Mouse (Mus musculus) embryo, embryonic 9.5 days (tissue): ENCODE results near the gene AI413582.

Source experiments
- DNase-seq: peaks from one replicate; pipeline ENCODE4 v3.0.0-alpha.2; 2017; ENCODE audit errors: extremely low spot score

The AI413582 gene

DNA sequence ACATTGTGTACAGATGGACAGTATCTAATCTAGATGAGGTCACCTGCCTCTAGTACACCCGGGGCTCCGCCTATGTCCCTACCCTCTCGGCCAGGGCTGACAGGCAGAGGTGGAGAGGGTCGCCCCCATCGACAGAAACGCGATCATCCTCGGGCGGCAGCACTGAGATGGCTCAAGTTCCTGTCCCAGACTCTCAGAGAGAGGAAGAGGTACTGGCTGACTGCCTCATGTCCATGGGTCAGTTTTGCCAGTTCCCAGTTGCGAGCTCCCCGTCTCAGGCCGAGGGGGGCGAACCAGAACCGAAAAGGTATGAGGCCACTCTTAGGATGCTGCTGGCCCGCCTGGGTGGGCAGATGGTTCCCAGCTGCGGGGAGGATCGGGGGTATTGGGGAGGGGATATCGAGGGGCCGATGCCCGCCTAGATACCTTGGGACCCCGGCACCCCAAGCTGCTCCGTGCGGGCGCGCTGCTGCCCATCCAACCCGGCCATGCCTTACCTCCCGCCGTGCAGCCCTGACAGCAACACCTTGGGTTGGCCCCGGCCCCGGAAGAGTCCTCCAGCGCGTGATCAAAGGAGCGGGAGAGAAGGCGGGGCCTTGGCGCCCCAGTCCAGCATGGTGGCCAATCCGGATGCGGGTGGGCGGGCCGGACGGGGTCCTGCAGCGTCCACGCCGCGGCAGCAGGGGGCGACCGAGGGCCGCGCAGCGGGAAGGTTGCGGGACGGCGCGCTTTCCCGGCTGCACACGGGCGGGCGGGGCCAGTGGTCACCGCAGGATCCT is at the start of gene AI413582:
TSS of gene AI413582 (minus strand) at position 594 of the 779 bp plus-strand sequence.
- DNase-seq: peak; percentile 99

DNA sequence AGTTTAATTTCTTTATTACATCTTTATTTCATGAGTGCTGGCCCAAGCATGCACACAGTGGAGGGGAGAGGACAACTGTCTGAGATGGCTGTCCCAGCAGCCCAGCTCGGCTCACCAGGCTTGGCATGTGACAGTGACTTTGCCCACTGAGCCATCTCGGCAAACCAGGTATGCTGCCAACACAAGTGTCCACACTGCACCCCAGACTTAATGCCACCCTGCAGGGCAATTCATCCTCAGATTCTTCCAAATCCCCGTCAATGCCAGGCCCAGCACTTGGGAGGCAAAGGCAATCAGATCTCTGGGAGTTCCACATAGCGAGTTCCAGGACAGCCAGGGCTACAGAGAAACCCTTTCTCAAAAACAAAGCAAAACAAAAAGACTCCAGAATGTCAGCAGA is 47.5 kb upstream of the AI413582 start:
- no peak for DNase-seq

DNA sequence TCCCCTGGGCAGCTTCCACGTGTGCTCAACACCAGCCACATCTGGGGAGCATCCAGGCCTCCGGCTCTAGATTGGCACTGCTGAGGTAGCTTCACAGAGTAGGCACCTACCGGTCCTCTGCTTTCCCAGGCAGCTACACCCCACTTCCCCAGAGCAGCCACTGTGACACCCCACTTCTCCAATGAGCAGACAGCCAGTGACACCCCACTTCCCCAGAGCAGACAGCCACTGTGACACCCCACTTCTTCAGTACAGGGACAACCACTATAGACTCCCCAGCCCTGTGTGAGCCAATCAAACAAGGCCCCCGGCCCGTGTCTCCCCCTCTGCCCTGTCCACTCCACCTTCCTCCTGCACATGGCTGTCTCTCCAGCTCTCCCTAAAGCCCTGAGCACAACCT is 46.4 kb upstream of the AI413582 start:
- DNase-seq: no peak

DNA sequence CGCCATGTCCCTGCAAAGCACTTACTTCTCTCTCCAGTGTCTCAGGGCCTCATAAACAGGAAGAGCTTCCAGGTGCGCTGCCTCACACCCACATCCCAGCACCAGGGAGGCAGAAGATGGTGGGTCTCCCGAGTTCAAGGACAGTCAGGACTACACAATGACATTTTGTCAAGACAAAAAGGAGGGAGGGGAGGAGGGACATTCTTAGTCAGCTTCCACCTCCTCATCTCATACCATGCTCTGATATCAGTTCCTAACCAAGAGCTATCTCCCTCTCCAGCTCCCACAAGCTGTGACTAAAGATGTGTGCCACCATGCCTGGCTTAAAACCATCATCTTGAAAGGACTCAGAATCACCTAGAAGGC is 45.9 kb upstream of the AI413582 start:
- no peak for DNase-seq

DNA sequence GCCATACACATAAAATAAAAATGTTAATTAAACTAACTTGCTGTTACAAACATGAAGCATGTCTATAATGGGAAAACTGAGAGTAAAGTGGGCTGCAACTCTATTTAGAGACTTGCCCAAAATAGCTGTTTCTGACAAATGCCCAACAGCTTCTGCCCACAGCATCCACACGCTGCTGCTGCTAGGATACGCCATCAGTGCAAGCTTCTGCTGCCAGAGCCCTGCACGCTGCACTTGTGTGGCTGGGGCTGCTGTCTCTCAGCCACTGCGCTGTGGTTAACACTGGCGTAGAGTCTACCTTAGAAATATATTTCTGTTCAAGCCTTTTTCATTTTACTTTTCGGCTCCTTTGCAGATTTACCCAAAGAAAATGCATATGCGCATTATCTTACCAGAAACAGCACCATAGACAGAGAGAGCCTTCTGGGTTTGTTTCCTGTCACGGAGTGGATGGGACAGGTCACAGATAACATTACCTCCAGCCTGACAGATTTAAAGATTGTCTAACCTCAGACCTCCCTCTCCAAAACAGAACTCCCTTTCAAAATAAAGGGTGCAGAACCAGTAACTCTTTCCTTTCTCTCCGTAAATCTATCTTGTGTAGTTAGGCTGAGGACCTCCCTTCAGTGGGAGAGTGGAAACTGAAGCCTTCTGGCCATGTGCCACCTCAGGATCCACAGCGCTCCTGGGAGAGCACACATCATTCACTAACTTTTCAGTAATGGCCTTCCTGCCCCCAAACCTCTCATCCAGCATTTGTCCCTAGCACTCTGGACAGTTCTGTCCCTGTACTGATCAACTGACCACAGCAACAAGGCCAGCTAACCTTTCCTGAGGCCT is 45.3 kb upstream of the AI413582 start:
- DNase-seq: no peak

DNA sequence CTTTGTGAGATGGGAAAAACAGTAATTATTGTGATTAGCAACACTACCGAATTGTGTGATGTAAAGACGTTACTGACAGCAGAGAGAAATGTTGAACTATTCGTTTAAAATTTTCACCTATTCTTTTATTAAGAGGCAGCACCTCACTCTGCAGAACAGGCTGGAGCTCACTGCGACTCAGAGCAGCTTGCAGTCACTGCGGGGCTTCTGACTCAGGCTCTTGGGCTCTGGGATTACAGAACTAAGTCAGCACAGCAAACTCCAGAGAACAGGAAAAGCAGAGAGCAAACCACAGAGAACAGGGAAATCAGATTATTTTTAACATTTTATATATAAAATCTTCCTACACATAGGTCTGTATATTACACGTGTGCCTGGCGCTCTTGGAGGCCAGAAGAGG is 44.0 kb upstream of the AI413582 start:
- DNase-seq: no peak

DNA sequence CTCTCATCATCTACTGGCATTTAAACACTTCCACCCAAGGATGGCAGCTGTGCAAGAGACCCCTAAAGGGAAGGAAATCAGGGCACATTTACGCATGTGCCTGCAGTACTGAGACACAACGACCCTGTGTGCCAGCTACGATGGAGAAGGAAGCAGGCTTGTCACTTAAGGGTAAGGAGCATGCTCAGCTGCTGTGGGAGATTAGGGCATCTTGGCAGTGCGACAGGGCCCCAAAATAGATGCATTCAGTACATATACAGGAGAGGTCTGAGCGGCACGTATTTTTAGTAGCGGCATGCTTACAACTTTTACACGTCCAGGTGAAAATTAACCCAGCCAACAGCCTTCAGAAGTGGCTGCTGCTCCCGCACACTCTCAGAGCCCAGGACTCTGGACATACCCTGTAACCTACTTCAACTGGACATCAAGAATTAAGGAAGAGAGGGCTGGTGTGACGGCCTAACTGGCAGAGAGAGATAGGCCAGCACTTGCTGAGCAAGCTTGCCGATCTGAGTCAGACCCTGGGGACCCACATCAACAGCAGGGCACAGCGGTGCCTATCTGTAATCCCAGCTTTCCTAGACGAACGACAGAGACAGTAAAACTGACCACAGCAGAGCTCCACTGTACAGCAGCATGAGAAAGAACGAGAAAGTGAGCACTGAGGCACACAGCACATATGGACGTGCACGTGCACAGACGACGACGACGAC is 38.1 kb upstream of the AI413582 start:
- DNase-seq: no peak

DNA sequence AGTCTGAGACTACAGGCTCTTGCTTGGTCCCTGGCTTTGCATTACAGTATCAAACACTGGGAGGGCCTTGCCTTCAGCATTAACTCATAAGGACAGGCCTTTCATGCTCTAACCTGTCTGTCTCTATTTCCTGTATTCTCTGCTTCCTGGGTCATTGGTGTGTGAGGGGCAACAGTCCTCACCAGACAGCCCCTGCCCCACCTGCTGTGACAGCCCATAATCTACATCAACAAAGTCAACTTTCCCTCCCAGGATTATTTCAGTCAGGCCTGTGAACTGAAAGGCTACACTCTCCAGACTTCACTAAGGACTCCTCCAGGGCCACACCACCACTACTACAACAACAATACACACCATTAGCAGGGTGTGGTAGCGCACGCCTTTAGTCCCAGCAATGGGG is 37.5 kb upstream of the AI413582 start:
- no peak for DNase-seq

DNA sequence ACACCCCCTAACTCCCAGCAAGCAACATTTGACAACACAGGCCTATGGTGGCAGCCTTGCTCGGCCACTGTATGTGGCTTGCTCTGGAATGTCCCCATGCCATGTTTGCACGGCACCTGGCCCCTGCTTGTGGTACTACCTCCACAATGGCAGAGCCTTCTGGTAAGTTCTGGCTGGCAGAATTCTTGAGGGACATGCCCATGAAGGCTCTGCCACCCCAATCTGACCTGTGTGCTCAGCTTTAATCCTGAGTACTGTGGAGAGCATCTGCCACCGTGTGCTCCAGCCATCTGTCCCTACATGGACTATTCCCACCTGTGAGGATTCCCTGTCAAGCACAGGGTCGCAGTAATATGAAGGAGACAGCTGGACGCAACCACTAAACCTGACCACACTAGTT is 35.3 kb upstream of the AI413582 start:
- DNase-seq: no peak

DNA sequence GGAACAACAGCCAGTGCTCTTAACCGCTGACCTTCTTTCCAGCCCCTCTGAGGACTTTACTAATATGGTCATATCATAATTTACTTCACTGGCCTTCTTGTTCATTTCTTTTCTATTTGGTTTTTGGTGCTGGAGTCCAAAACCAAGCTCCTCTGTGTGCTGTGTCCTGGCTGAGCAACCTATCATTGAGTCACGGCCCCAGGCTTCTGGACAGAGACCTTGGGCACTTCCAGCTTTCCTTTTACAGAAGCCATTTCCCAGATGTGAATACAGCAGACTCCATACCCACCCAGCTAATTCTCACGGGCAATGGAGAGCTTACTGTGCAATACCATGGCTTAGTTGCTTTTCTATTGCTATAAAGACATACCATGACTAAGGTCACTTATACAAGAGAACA is 34.7 kb upstream of the AI413582 start:
- no peak for DNase-seq

DNA sequence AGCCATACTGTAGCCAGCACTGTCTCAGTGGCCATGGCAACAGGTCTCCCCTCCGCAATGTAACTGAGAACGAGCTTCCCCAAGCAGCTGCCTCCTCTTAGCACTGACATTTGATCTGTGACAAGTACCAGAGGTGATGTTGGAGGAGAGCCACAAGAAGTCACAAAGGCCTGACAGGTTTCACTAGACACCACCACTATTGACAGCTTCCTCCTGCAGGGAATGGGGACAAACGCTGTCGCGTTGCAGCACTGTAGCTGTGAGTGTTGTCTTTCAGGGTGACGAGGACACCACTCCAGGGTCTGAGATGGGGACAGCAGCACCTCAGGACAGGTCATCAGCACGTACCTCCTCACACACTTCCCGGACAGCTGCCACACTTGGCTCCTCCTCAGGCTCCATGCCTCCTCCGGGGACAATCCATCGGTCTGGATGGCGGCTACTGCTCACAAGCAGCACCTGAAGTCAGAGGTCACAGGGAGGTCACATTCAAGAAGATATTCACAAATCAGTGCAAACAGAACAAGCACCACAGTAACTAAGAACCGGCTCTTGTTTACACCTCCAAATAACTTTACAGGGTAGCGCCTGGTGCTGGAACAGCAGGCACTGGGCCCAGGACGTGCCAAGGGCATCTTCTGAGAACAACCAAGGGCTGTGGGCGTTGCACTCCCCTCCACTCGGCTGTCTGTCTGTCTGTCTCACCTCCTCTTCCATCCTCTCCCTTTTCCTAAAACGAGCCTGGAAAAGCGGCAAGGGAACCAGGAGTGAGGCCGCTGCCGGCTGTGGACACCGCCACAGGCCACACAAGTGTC is 31.0 kb upstream of the AI413582 start:
- no peak for DNase-seq

DNA sequence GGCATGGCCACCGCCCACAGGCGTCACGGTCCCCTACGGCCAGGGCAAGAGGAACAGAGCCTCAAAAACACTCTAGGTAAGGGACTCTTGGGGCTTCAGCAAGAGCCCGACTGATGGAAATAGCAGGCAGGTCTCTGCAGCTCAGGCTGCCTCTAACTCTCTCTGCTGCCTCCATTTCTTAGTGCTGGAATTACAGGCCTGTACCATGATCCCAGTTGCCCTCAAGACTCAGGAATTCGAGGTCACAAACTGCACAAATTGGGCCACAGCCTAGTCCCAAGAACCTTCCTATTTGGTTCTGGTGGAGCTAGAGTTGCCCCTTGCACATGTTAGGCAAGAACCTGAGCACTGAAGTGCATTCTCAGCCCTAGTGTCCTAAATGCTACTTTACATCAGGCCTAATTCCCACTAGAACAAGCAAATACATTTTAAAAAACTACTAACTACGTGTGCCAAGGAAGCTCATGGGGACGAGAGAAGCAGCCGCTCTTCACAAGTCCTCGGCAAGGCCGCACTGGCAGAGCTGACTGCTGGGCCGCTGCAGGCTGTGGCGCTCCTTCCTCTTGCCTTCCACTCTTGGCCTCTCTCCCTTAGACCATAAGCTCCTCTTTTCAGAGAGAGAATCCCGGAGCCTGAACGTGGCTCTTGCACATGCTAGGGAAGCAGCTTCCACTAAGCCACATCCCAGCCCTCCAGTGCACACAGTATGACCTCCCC is 30.3 kb upstream of the AI413582 start:
- no peak for DNase-seq

DNA sequence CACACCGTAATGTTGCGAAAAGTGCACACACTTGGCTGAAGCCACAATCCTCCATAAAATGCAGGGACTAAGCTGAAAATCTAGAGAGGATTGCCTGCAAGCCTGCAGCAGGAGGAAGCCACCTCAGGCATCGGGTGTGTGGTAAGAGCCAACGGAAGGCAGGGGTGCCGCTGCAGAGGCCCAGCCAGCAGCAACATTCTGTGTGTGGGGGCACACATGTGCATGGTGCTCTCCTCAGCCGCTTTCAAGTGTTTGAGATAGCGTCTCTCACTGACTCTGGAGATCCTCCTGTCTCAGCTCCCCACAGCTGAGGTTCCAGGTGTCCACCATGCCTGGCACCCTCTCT is 27.0 kb upstream of the AI413582 start:
- no peak for DNase-seq

DNA sequence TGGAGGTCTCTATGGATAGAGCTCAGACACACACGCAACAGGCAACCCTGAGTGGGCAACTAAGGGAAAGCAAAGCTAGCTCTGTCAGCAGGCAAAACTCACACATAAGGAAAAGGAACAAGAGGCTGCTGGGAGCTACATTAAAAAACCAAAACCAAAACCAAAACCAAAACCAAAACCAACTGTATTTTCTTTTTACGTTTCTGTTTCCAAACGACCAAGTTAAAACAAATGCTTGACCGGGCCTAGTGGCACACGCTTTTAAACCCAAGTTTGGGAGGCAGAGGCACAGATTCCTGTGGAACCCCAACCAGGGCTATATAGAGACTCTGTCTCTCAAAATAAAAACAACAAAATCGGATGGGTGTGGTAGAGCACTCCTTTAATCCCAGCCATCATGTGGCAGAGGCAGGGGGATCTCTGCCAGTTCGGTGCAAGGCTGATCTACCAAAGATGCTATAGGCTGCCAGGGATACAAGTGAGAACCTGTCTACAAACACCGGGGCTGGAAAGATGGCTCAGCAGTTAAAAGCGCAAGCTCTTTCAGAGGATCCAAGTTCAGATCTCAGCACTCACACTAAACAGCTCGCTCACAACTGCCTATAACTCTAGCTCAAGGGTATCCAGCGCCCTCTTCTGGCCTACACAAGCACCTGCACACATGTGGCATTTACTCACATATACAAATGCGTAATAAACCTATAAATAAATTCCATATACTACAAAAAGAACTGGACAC is 26.4 kb upstream of the AI413582 start:
- DNase-seq: no peak

DNA sequence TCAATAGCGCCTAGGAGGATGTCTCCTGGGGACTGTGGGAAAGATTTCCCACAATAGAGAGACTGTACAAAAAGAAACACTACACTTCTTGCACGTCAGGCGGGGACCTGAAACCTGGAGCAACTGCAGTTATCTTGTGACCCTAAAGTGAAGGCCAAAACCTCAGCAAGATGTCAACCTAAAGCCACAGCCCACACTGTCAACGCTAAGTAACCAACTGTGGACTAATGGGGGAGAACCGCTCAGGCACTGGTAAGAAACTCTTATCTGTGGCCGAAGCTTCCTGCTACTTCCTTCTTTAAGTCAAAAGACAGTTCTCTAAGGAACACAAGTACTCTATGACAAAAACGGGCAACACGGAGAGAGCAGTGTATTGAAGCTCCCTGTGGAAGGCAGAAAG is 22.7 kb upstream of the AI413582 start:
- DNase-seq: no peak

DNA sequence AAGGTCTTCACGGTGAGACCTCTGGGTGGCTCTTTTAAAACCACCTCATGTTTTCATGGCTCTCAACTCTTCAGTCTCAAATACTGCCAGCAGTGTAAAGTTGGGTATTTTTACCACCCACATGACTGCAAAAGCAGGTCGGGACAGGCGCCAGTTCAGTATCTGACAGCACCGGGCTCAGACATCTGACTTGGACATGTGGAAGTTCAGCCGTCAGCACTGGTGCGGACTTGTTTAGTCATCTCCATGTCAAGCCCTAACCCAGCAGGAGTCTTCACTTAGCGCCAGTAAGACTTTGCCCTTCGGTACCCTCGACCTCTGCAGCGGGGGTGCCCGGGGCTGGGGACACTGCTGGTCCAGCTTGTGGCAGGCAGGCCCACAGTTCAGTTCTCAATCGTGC is 21.7 kb upstream of the AI413582 start:
- no peak for DNase-seq

DNA sequence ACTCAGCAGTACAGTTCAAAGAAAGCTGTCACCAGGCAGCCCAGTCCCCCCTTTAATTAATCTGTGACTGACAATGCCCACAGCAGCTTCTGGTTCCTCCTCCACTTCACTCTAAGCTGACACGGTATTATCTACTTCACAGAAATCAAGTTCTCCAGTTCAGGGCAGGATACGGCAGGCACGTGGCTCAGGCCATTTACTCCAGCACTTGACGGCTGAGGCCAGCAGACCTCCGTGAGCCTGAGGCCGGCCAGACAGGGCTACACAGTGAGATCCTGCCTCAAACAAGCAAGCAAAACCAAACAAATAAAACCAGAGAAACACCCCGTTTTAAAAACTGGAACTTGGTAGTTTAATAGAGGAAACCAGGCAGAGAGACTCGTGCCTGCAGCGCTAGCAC is 21.1 kb upstream of the AI413582 start:
- no peak for DNase-seq

DNA sequence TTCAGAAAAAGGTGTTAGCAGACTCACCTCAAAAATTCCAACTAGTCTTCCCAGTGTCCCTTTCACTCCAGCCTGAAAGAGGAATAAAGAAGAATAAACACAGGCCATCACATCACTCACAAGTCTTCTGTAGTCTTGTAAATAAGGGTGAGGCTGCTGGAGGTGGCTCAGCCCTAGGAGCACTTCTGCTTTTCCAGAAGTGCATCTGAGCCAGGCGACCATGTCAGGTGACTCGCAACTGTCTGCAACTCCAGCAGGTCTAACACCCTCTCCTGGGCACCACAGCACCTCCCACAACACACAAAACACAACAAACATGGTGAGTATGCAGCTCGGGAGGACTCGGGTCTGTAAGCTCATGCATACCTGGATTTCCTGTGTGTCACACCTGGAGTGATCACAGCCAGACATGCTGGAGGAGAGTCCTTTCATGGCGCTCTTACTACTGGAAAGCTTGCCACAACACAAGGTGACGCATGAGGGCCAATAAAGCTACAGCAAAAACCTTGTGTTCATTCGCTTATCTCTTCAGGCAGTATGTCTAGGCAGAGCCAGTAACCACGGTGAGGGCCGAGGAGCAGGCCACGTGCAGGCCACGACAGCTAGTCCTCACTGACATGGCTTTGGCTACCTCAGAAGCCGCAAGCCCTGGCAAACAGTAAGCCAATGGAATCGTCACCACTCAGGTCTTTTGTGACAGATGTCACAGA is 17.8 kb upstream of the AI413582 start:
- DNase-seq: no peak

DNA sequence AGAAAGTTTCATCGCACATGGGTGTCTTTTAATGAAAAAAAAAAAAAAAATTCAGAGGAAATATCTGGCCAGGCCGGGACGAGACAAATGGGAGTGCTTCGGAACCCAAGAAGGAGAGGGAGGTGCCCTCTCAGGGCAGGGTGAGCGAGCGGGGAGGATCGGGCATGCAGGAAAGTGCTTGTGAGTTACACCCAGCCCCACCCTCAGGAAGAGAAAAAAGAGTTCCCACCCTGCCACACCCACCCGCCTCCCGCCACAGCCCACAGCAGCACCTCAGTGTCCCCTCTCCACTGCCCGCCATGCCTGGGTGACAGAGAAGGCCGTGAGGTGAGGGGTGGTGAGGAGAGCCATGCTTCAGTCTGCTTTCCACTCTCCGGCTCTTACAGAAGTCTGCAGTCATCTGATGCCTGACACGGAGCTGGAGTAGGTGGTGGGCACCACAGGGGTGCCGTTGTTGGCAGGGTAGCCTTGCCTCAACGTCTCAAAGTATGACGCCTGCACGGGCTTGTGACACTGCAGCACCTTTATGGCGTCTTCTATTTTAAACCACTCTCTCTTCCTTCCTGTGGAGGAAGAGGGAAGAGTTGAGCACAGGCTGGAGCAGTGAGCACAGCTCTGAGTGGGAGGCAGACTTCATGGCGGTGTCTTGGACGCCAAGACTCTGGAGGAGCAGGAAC is 15.0 kb upstream of the AI413582 start:
- DNase-seq: no peak
